Mouse (Mus musculus) hindbrain, postnatal 0 days (tissue): Measurements from ENCODE around the gene Gpx6. TPM values are rescaled to one million over a fixed set of nuclear protein-coding genes. Genes with fewer than 3 reads are reported as not detected.

Experiments used
- ATAC-seq: fragments of 200-750 bp; cut with Nextera tagmentation; 2 replicates; pipeline ENCODE4 v1.8.0; 2017; ENCODE audit warnings: mild to moderate bottlenecking, moderate TSS enrichment, moderate library complexity
- DNase-seq: peaks from one replicate; pipeline ENCODE4 v3.0.0-alpha.2; 2015; ENCODE audit warnings: low spot score
- H3K27ac ChIP-seq: fragments of 300-500 bp; sonication (generic); 2 replicates; pipeline ENCODE4 v1.5.1; 2014; ENCODE audit warnings: mild to moderate bottlenecking
- H3K27me3 ChIP-seq: fragments of 300-500 bp; sonication (generic); 2 replicates; pipeline ENCODE4 v1.6.1; 2014; ENCODE audit warnings: low read length, mixed read lengths; ENCODE audit not compliant: insufficient read depth
- H3K36me3 ChIP-seq: fragments of 300-500 bp; sonication (generic); 2 replicates; pipeline ENCODE4 v1.6.1; 2014; ENCODE audit warnings: low read length, mixed read lengths; ENCODE audit not compliant: insufficient read depth
- H3K4me1 ChIP-seq: fragments of 300-500 bp; sonication (generic); 2 replicates; pipeline ENCODE4 v1.6.1; 2014; ENCODE audit warnings: antibody characterized with exemption, low read length, mixed read lengths; ENCODE audit not compliant: insufficient read depth
- H3K4me2 ChIP-seq: fragments of 300-500 bp; sonication (generic); 2 replicates; pipeline ENCODE4 v1.6.1; 2014; ENCODE audit warnings: low read depth, mild to moderate bottlenecking, low read length, moderate library complexity, mixed read lengths
- H3K4me3 ChIP-seq: fragments of 300-500 bp; sonication (generic); 2 replicates; pipeline ENCODE4 v1.5.1; 2014; ENCODE audit warnings: low read length
- H3K9ac ChIP-seq: fragments of 300-500 bp; sonication (generic); replicated peaks from 2 replicates; pipeline ENCODE4 v1.6.1; 2014; ENCODE audit warnings: mild to moderate bottlenecking, low read length, moderate library complexity, mixed read lengths
- H3K9me3 ChIP-seq: fragments of 300-500 bp; sonication (generic); 2 replicates; pipeline ENCODE4 v1.6.1; 2016; ENCODE audit warnings: low read length, mixed read lengths
- CTCF ChIP-seq: IDR thresholded peaks from 2 replicates; pipeline ENCODE4 v1.5.1; 2016; ENCODE audit warnings: antibody characterized with exemption, control low read depth, low read depth
- WGBS: fragments of 180-500 bp; shearing (Covaris S2); extraction: QIAGEN DNeasy Blood & Tissue Kit; methylation state at CpG from one replicate; pipeline ENCODE4 v1.1.7; 2014; 5-methylcytosine and 5-hydroxymethylcytosine counted together
- polyA plus RNA-seq: library from polyadenylated mRNA; unstranded; fragments of >200 nt; fragmentation: Nextera tagmentation; extraction: Ambion mirVana; gene quantifications from 2 replicates; pipeline ENCODE4 v1.2.1, GENCODE M21; 2015
- total RNA-seq: library from RNA; depleted of rRNA; stranded (reverse); fragments of >200 nt; gene quantifications from 2 replicates; pipeline ENCODE4 v1.2.3, GENCODE M21; 2014

Gpx6 gene
- total and polyA plus RNA-seq, 2 experiments from 2014 or later: 0.59 to 0.84 TPM

- no peak for ATAC-seq
- Histone ChIP-seq H3K9ac (no peak overlapping the region), H3K27ac (no peak overlapping the region), H3K27me3 (no peaks in the 10 kb centered on the region), H3K36me3 (no peaks in the 10 kb centered on the region), H3K4me3 (peak overlapping the region; percentile 40), H3K9me3 (no peaks in the 10 kb centered on the region), H3K4me1 (no peaks in the 10 kb centered on the region), H3K4me2 (peak overlapping the region; percentile 58)
- peak; percentile 71 for DNase-seq
- no peak for TF ChIP-seq CTCF
- 13% methylated on average over 18 of the region's 18 CpGs for WGBS
Measured at GRCm38 (mm10) chr13:21322509-21323375, 10.8 kb downstream of the Gpx6 start.

- H3K4me2 ChIP-seq: peak overlapping the region; percentile 58
- H3K4me1 ChIP-seq: no peaks in the 10 kb centered on the region
- DNase-seq (no peak), ATAC-seq (no peak)
- no peaks in the 10 kb centered on the region for H3K27me3 ChIP-seq
- 62% methylated on average over 6 of the region's 6 CpGs for WGBS
- no peak overlapping the region for H3K9ac ChIP-seq
- H3K36me3 ChIP-seq: no peaks in the 10 kb centered on the region
- peak overlapping the region; percentile 40 for H3K4me3 ChIP-seq
- H3K9me3 ChIP-seq: no peaks in the 10 kb centered on the region
- TF ChIP-seq CTCF: no peak
- H3K27ac ChIP-seq: no peak overlapping the region
Measured at GRCm38 (mm10) chr13:21323405-21323804, 11.5 kb downstream of the Gpx6 start.

DNA sequence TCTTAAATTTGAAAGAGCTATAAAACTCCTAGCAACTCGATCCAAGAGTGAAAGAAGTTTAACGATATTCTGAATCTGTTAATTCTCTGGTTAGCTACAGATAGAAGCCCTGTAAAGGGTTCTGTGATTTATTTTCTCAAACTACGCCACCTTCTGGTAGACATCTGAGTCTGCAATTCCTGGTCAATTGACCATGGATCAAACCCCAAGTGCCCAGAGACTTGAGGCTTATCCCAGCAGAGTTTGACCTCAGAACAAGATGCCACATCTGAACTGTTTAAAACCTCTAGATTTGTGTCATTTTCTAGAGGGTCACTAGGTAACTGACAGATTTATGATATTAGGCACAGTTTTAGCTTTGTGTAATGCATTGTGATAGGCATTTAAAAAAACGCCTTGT lies 14.3 kb downstream of the Gpx6 start:
- Histone ChIP-seq H3K4me3 (peak overlapping the region; percentile 40), H3K36me3 (no peaks in the 10 kb centered on the region), H3K9me3 (no peaks in the 10 kb centered on the region), H3K4me2 (peak overlapping the region; percentile 68), H3K27me3 (no peaks in the 10 kb centered on the region), H3K27ac (no peak overlapping the region), H3K4me1 (no peaks in the 10 kb centered on the region), H3K9ac (no peak overlapping the region)
- DNase-seq: peak; percentile 66
- 10% methylated on average over 4 of the region's 4 CpGs for WGBS
- peak; percentile 60 for TF ChIP-seq CTCF
- ATAC-seq: peak; percentile 46

GRCm38 (mm10) chr13:21326657-21327211 lies 14.8 kb downstream of the Gpx6 start:
- under 1% methylated on average over 24 of the region's 24 CpGs for WGBS
- Histone ChIP-seq H3K27ac (no peak overlapping the region), H3K36me3 (no peaks in the 10 kb centered on the region), H3K4me3 (peak overlapping the region; percentile 40), H3K9ac (no peak overlapping the region), H3K4me2 (peak overlapping the region; percentile 68), H3K4me1 (no peaks in the 10 kb centered on the region), H3K27me3 (no peaks in the 10 kb centered on the region), H3K9me3 (no peaks in the 10 kb centered on the region)
- DNase-seq: peak; percentile 93
- TF ChIP-seq CTCF: peak; percentile 86
- ATAC-seq: peak; percentile 80

GRCm38 (mm10) chr13:21327424-21327823 lies 15.5 kb downstream of the Gpx6 start:
- H3K4me2 ChIP-seq: peak overlapping the region; percentile 68
- DNase-seq (peak; percentile 42), ATAC-seq (no peak)
- no peak overlapping the region for H3K9ac ChIP-seq
- no peaks in the 10 kb centered on the region for H3K27me3 ChIP-seq
- no peak overlapping the region for H3K27ac ChIP-seq
- H3K4me3 ChIP-seq: peak overlapping the region; percentile 40
- no peak for TF ChIP-seq CTCF
- H3K36me3 ChIP-seq: no peaks in the 10 kb centered on the region
- no peaks in the 10 kb centered on the region for H3K9me3 ChIP-seq
- H3K4me1 ChIP-seq: no peaks in the 10 kb centered on the region
- WGBS: 2% methylated on average over 9 of the region's 9 CpGs

GRCm38 (mm10) chr13:21346610-21347009 lies 34.7 kb downstream of the Gpx6 start, which contains the start of gene Olfr1367:
Gene Olfr1367 (plus strand): TSS chr13:21346910.
- no peaks in the 10 kb centered on the region for H3K4me1 ChIP-seq
- 83% methylated on average over 1 of the region's 1 CpGs for WGBS
- no peak within 1 kb of the TSS for H3K27ac ChIP-seq
- no peak within 1 kb of the TSS for H3K9ac ChIP-seq
- H3K4me3 ChIP-seq: no peak within 1 kb of the TSS
- no peak for TF ChIP-seq CTCF
- no peaks in the 10 kb centered on the region for H3K27me3 ChIP-seq
- DNase-seq (no peak), ATAC-seq (no peak)
- H3K9me3 ChIP-seq: no peaks in the 10 kb centered on the region
- no peaks in the 10 kb centered on the region for H3K36me3 ChIP-seq
- no peak within 1 kb of the TSS for H3K4me2 ChIP-seq

GRCm38 (mm10) chr13:21350593-21350992 lies 38.7 kb downstream of the Gpx6 start:
- Histone ChIP-seq H3K4me3 (no peak overlapping the region), H3K27ac (no peak overlapping the region), H3K4me1 (no peaks in the 10 kb centered on the region), H3K27me3 (no peaks in the 10 kb centered on the region), H3K36me3 (no peaks in the 10 kb centered on the region), H3K4me2 (no peak overlapping the region), H3K9ac (no peak overlapping the region), H3K9me3 (no peaks in the 10 kb centered on the region)
- DNase-seq: no peak
- no peak for TF ChIP-seq CTCF
- ATAC-seq: no peak
